Mouse (Mus musculus): Measurements from ENCODE around the gene Tfeb.

Tfeb gene

DNA sequence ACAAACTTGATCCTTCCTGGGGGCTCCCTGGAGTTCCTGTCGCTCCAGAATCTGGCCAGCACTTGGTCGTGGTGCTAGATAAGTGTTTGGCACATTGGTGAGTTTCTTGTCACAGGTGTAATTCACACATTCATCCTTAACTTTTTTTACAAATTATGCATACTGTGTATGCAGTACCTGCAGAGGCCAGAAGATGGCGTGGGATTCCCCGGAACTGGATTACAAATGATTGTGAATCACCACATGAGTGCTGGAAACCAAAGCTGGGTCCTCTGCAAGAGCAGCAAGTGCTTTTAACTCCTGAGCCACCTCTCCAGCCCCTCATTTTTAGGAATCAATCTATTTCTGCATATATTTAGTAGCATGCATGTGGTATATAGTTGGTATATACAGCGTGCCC is 15.0 kb downstream of the Tfeb start:
- intact Hi-C loops (cut with DNase I): no loop called here

DNA sequence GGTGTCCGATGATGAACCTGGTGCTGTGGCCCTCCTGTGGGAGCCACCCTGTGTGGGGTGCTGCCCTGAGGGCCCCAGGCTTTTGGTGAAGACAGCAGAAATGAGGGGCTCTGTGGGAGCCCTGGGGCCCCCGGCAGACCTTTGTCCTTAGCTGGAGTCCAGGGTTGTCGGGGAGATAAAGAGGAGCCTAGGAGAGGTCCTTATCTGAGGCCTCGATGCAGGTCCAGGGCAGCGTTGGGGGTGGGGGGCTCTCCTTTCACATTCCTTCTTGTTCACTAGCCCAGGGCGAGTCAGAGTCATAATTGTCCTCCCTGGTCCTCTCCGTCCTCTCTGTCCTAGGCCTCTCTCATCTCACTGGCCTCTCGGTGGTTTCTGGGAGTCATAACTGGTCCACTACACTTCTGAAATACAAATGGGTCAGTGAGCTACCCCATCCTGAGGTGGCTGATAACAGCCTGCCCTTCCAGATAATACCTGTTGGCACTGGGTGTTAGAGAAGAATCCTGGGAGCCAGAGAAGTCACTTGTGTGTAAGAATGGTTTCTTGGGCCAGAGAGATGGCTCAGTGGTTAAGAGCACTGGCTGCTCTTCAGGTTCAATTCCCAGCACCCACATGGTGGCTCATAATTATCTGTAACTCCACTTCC is 16.4 kb downstream of the Tfeb start:
- intact Hi-C loops (cut with DNase I): no loop called here

DNA sequence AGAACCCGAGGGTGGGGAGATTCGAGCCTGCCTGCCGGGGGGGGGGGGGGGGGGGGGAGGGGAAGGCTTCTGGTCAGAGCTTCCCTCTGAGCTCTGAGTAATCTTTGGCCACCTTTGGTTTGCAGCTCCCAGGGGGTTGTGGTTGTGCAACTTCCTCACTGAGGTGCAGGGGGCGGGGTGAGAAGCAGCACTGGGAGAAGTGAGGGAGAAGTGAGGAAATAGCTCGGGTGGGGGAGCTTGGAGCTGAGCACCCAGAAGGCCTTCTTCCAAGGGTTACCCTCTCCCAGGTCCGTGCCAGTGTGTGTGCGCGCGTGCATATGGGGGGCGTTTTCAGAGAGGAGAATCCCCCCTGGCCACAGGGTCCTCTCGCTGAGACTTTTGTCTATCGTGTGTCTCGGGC is 17.4 kb downstream of the Tfeb start:
- intact Hi-C loops (cut with DNase I): no loop called here

DNA sequence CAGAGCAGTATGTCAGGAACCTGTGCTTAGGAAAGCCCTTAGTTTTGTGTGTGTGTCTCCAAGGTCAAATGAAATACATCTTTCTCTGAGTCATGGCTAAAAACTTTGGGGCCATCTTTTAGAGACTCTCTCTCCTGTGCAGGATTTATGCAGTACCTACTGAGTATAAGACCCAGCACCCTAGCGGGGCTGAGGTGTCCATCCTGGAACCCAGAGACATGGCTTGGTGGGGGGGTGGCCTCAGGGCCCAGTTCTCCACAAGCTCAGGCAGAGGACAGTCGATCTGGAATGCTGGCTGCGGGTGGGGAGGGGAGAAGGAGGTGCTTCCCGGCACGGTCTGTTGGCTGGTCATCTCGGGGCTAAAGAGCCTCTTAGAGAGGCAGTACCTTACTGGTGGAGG is 19.5 kb downstream of the Tfeb start:
- intact Hi-C loops (cut with DNase I): no loop called here

DNA sequence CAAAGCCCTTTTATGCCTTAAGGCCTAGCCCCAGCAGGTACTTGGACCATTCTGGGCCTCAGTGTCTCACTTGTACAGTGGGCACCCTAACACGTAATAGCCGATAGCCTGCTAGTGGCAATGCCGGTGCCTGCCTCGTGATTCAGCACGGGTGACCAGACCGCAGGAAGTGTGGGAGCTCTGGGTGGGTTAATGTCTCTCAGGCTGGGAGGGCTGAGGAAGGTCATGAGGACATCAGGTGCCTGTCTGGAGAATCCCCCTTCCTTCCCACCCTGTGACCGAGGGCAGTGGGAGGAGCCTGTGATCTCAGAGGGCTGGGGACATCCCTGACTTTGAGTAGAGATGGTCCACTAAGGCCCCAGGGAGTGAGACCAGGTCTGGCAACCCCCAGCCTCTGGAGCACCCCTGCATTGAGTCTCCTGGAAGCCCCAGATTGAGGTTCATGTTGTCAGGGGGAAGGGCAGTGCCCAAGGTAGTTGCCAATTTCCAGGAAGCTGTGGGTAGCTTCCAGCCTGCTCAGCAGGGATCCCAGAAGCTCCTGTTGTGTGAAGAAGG is 20.3 kb downstream of the Tfeb start:
- intact Hi-C loops (cut with DNase I): no loop called here

DNA sequence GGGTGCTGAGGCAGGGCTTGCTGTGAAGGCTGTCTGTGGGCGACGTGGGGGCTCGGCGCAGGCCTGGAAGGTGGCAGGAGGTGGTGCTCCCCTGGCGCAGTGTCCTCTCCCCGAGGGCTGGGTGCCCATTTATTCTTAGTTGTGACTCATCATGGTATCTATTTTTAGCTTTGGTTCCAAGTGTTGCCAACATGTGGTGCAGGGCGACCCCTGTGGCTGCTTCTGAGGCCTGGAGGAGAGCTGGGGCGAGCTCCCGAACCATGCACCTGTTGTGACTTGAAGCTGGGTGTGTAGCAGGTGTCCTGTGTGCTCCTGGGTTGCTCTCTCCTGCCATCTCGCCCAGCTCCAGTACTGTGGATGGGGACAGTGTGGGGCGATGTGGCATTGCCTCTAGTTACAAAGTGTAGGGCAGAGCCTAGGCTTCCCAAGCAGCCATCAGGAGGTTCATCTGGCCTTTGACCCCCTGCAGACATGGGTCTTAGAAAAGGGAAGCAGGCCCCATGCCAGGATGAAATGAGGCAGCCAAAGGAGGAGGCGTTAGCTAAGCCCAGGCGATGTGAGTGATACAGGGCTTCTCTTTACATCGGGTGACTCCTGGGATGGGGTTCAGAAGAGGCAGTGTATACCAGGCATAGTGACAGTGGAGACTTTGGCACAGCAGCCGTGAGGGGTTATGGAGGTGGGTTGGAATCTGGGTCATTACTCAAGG is 23.0 kb downstream of the Tfeb start:
- intact Hi-C loops (cut with DNase I): no loop called here

DNA sequence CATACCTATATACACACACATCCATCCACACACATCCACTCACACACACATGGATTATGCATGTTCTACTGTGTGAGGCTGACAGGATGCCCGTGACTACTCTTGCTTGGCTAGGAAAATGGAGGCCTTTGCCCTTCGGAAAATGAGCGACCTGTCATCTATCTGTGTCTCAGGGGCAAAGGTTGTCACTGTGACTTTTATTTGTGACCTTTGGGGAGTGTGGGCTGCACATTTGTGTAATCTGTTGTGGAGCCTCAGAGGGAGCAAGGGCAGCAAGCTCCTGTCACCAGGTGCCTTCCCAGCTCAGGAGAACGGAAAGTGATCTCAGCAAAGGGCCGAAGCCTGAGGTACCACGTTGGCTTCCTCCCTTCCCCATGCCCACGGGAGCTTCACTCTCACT is 25.2 kb downstream of the Tfeb start:
- intact Hi-C loops (cut with DNase I): no loop called here

DNA sequence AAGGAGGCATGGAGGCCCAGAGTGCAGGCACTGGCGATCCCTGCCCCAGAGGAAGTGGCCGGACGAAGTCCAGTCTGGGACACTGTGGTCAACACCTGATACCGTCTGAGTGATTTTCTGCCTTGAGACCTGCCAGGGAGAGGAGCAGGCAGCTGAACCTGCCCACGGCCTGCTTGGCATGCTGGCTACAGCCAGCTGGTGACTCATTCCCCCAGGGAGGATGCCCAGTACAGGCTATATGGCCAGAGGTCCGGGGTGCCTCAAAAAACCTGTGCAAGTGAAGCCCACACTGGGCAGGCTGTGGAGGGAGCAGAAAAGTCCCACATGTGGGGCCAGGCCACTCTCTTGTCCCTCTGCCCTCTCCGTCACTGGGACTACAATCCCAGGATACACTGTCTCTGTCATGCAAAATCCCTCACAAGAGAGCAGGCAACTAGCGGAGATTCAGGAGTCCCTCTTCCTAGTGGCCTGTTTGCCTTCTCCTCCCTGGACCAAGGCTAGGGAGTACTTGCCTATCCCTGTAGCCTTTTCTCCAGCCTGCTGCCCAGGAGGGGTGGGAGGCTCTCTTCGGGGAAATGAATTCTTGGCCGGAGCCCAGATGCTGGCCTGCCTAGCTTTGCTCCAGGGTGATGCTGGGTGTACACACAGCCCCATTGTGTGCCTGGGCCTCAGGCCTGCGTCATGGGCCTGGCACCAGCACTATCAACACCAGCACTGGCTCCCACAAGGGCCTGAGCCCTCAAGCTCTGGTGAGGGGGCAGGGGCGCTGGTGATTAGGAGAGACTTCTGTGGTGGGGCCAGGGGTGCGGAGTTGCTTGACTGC is 25.9 kb downstream of the Tfeb start:
- intact Hi-C loops (cut with DNase I): no loop called here

DNA sequence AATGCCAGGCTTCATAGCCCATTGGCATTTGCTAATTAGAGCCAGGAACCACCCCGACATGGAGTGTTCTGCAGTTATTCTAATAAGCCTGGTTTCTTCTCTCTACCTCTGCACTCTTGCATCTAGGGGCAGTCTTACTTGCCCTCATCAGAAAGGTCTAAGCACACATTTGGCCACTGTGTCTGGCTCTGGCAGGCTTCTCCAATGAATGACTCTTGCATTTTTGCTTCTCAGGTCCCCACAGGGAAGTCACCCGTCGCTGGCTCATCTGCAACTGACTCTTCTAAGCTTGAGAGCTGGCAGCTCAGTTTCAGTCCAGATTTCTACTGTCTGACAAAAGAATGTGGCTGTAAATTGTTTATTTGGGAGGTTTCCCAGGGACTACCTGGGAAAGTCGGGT is 29.2 kb downstream of the Tfeb start:
- intact Hi-C loops (cut with DNase I): no loop called here

DNA sequence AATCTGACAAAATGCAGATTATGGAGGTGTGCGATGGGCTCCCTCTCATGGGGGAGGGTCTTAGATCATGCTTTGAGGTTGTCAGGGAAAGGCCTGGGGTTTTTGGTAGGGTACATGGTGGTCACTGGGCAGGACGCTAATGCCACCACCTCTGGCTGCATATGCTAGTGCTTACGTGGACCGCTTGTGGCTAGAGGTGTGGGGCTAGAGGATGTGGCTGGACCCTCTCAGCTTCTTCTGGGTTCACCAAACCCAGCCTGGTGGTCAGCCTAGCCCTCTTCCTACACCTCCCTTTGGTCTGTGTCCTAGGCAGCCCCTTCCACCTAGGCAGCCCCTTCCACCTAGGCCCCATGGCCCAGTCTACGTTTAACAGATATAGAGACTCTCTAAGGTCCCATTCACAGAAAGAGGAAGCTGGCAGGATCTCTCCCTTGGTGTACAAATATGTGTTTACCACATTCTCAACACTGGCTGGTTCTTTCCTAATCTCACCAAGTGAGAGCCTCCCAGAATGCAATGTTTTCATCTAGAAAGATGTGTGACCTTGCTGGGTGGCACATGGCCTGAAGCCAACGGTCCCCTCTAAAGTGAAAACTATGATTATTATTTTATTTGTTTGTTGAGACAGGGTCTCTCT is 29.7 kb downstream of the Tfeb start:
- intact Hi-C loops (cut with DNase I): no loop called here

DNA sequence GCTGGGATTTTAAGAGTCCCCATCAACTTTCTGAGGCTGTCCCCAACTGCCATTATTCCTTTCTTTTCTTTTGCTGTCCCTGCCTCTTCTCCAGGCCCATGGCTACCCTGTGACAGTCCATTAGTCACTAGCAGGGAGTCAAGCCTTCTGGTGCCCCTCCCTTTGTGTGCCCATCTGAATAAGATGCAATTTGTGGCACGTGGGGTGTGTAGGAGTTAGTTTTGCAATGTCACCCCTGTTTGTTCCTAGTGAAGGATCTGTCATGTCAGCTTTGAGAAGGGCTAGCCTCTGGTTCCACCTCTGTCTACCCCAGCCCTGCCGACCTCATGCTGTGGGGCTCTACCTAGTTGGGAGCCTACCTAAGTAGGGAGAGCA is 30.2 kb downstream of the Tfeb start:
- intact Hi-C loops (cut with DNase I): no loop called here

DNA sequence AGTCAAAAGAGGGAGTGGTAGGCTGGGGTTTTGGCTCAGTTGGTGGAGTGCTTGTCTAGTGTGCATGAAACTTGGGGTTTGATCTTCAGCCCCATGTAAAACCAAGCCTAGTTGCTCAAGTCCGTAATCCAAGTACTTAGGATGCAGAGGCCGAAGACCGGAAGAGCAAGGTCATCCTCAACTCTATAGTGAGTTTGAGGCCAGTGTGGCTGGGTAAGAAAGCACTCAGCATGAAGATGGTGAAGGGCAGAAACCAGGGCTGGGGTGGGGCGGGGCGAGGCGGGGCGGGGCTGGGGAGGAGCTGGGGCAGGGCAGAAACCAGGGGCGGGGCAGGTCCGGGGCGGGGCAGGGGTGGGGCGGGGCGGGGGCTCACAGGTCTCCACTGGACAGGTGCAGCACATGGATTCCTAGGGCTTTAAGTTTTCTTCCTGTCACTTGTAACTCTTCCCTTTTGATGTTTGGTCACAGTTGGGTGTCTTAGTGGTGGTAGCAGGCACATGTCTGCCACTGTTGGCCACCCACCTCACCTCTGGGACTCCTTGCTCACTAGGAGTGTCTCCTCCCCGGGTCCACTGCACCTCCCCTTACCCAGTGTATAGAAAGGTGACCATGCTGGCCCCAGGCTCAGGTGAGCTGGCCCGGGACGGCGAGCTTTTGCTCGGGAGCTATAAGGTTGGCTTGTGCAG is 30.8 kb downstream of the Tfeb start:
- intact Hi-C loops (cut with DNase I): no loop called here

DNA sequence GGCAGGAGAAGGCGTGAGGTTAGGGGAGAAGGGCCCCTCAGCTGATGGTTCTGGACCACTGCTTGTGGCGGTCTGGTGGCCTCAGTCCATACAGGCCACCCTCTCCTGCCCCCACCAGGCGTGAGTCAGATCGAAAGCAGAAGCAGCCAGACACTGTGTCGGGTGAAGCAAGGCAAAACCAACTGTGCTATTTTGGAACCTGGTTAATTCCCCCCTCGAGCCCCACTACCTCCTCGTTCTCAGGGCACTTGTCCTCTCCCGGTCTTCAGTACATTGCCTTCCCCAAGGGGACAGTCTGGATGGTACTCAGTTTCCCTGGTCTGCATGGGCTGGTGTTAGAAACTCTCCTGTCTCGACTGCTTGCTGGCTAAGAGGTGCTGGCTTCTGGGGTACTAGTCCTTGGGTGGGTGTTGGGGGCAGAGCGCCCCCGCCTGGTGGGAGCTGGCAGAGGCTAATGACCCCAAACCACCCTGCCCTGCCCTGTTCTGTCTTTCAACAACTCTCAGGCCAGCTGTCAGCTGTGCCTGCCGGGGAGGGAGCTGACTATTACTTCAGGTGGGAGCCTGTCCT is 32.0 kb downstream of the Tfeb start:
- intact Hi-C loops (cut with DNase I): no loop called here

DNA sequence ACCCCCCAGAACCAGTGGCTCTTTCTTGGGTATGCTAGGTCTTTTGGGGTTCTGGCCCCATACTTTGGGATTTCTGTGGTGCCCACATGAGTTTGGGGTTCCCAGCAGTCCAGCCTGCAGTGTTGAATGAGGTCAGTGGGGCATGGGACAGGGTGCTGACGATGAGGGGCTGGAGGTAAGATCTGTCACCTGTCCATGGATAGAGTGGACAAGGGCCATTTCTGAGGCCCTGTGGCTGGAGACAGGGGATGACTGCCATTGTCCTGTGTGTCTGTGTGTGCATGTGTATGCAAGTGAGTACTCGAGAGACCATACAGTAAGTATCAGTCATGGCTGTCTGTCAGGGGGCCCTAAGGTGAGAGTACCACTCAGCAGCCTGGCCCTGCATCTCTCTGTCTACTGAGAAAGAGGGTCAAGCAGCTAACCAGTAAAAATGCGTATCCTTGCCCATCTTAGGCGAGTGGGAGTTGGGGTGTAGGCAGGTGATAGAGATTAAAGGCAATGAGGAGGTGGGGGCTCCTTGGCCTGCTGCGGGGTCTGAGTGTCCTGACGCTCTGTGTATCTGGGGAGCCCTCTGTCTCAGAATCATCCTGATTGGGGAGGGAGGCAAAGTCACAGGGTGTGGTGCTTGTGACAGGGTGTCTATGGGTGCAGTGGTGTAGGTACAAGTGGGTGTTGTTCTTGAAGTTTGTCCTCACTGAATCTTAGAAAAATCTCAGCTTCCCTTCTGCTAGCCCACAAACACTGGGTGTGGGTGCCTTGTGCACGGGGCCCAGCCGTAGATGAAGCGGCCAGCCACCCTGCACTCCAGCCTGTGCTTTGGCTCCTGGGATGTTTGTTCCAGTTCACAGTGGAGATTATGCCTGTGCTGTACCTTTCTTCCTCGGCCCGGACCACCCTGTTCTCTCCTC is 32.8 kb downstream of the Tfeb start:
- intact Hi-C loops (cut with DNase I): no loop called here

DNA sequence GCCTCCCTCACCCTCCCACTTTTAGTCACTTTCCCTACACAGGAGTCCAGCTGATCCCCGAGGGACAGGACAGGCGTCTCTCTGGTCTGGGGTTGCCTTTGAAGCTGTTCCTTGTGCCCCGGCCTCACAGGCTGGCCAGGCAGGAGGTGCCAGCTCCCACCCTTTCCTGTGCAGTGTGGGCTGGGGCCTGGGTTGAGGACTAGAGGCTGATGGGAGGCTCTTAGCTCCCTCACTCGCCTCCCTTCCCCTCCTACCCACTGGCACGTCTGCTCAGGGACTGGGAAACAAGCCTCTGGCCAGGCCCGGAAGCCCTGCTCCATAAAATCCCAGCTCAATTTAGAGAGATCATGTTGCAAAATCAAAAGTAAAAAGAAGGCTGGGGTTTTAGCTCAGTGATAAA is 36.8 kb downstream of the Tfeb start:
- intact Hi-C loops (cut with DNase I): no loop called here

DNA sequence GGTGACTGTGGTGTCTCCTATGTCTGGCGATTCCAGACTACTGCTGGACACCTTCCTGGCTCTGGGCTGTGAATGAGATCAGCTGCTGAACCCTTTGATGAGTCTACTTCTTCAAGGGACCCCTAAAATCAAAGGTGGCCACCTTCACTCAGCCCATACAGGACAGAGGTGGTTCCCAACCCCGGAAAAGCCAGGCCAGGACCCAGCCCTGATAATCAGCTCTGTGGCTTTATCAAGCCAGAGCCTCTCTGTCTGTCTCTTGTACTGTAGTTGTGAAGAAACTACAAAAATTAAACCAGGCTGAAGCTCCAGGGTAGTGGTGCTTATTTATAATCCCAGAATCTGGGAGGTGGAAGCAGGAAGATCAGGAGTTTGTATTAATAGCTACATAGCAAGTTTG is 40.3 kb downstream of the Tfeb start:
- intact Hi-C loops (cut with DNase I): no loop called here

DNA sequence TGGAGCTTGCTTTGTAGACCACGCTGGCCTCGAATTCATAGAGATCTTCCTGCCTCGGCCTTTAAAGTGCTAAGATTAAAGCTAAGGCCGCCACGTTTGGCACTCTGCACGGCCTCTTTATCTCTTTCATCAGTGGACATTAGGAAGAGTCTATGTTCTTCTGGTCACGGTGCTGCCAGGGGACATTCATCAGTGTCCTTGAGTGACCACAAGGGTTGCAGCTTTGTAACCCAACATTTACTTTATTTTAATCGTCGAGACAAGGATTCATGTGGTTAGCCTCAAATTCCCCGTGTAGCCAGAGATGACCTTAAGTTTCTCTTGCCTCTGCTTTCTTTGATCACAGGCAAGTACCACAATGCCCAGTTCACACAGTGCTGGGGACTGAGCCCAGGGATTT is 43.6 kb downstream of the Tfeb start:
- intact Hi-C loops (cut with DNase I): no loop called here

DNA sequence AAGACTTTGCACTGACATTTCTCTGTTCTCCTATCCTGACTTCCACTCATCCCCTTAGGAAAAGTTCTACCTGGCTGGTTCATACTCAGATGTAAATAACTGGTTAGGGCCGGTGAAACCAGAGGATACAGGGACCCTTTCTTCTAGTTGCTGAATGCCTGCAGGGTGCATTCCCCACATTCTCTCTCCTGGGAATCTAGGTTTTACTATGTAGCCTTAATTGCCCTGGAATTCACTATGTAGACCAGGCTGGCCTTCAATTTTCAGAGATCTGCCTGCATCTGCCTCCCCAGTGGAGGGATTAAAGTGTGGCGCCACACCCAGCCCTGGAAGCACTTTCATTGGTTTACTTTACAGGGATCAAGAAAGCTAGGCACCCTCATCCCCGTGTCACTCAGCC is 45.7 kb downstream of the Tfeb start:
- intact Hi-C loops (cut with DNase I): no loop called here

DNA sequence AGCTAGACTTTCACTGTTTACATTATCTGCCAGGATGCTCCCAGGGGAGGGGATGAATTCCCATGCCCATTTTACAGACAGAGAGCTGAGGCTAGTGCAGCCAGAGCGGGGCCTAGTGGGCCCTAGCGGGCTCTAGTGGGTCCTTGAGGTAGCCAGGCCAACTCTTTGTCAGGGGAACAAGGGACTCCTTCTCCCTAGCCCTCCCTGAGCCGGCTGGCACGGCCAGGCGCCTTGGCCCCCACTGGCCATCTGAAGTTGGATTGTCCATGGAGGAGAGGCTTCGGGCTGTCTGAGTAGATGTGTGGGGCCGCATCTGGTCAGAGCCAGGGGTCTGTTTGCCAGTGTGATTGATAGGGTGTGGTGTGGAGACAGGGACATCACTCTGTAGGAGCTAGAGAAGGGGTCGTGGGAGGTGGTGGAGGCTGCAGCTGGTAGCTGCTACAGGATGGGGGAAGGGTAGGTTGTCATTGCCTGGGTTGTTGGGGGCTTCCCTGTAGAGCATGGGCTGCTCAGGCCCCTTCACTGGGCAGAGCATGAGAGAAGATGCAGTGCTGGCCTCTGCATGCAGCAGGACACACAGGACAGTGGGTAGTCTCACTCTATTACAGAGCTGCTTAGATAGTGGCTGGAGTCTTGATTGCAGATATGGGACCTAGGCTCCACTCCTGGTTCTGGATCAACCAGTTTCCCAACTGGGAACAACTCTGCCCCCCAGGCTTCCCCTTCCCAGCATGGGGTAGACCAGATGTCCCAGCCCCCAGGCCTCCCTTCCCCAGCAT is 46.8 kb downstream of the Tfeb start:
- intact Hi-C loops (cut with DNase I): no loop called here

Data from adrenal gland (tissue).